Mouse (Mus musculus): Measurements from ENCODE around the gene Nek7. TPM values are rescaled to one million over a fixed set of nuclear protein-coding genes. Genes with fewer than 3 reads are reported as not detected.

Nek7 gene
- 35.0 and 43.4 TPM in 2 replicates for total RNA-seq (2017)

DNA sequence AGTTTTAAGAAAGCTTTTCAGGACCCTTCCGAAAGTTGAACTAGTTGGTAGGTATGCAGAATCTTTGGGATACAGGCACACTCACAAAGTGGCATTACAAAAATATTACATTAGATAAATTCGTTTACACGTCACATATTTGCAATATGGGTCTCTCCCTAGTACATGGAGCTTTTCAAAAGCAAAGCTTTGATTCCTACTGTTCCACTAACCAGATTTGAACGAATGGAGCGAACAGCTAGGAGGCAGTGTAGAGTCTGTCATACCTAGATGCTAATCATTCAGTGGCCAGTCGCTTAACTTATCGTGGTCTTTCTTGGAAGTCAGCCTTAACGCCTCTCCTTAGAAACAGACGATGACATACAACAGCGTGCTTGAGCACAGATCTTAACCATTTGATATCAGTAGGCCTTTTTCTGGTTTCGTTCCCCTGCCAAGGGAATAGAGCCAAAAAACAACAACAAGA, at the start of gene Nek7:
TSS of gene Nek7 (minus strand) at position 146 of the 466 bp plus-strand sequence.
- peak; percentile 18 to 28; a peak in 1 of 4 replicates for ATAC-seq (replicated peaks in 1 of 2; ENCODE audit: insufficient read depth in 1 of 2, low FRiP score in 2 of 2, low TSS enrichment in 1 of 2, low read depth in 1 of 2, poor library complexity in 2 of 2, severe bottlenecking in 2 of 2)

GRCm38 (mm10) chr1:138662342-138662741, 42.4 kb upstream of the Nek7 start:
- ATAC-seq (replicated peaks in 1 of 2; ENCODE audit: insufficient read depth in 1 of 2, low FRiP score in 2 of 2, low TSS enrichment in 1 of 2, low read depth in 1 of 2, poor library complexity in 2 of 2, severe bottlenecking in 2 of 2) = no peak

DNA sequence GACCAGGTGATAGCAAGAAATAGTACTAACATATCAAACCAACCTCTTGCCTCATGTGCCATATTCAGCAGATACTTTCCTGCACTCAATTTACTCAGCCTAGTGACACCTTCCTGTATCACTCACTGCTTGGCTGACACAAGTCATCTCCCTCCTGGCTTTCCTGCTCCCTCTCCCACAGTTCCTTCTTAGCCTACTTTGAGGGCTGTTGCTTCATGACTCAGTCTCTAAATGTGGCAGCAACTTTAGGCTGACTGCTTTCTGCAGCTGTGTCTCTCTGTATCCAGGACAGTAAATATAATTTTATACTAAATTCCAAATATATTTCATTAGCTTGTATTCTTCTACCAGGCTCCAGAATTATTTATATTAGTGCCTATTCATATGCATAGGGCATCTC, 34.3 kb upstream of the Nek7 start:
- ATAC-seq (replicated peaks in 1 of 2; ENCODE audit: insufficient read depth in 1 of 2, low FRiP score in 2 of 2, low TSS enrichment in 1 of 2, low read depth in 1 of 2, poor library complexity in 2 of 2, severe bottlenecking in 2 of 2) = no peak

GRCm38 (mm10) chr1:138644991-138645390, 25.1 kb upstream of the Nek7 start:
- no peak for ATAC-seq (replicated peaks in 1 of 2; ENCODE audit: insufficient read depth in 1 of 2, low FRiP score in 2 of 2, low TSS enrichment in 1 of 2, low read depth in 1 of 2, poor library complexity in 2 of 2, severe bottlenecking in 2 of 2)

DNA sequence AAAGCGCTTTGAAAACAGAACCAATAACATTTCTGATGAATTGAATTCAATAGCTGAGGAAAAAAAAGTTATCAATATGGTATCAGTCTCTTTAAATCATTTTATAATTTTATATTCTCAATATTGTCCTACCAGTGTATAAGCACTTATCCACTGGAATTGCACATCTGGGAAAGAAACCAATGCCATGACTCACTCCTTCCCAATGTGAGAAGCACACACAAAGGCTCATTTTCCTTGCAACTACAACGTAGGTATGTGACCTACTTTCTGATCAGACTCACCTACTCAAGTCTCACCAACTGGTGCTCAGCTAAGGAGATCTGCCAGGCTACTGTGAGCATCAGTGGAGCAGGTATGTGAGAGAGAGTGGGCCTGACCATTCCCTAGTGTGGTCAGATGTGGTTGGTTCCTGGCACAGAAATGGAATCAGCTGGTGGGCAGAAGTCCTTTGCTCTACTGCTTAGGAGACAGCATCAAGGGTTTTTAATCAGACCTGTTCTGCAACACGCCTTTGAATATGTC, 23.4 kb upstream of the Nek7 start:
- no peak for ATAC-seq (replicated peaks in 1 of 2; ENCODE audit: insufficient read depth in 1 of 2, low FRiP score in 2 of 2, low TSS enrichment in 1 of 2, low read depth in 1 of 2, poor library complexity in 2 of 2, severe bottlenecking in 2 of 2)

DNA sequence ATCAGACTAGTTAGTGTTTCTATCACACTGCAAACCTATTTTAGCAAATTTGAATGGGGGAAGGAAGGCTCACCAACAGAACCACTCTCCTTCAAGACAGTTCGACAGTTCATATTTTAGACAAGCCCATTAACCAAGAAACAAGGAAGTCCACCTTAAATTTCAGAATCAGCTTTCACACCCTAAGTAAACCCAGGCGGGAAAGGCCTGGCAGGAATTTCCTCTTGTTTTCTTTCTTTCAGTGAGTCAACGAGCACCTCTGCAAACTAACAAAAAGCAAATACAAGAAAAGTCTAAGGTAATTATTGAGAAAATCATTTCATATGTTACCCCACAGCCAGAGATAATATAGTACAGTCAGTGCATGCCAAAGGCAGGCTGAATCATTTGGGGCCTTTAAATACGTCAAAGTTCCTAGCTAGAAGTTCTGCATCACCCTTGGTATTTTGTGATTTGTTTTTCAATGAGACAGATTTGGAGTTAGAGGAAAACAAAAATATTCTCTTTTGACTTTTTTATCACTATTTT, 21.1 kb upstream of the Nek7 start:
- ATAC-seq (replicated peaks in 1 of 2; ENCODE audit: insufficient read depth in 1 of 2, low FRiP score in 2 of 2, low TSS enrichment in 1 of 2, low read depth in 1 of 2, poor library complexity in 2 of 2, severe bottlenecking in 2 of 2) = no peak

DNA sequence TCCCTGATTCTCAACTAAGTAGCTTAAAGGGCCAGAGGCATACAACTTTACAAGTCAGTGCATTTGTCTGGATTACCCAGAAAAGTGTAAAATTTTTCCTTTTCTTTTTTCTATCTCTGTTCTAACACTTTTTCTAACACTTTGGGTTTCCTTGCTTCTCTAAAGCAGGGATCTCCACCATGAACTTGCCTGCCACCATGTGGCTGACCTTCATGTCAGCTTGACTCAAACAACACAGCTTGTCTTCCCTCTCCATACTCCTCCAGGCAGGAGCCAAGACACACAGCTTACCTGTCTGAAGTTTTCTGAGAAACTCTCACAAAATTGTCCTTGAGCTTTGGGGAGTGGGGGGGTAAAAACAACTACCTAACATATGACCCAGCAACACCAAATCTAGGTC, 17.9 kb upstream of the Nek7 start:
- ATAC-seq (replicated peaks in 1 of 2; ENCODE audit: insufficient read depth in 1 of 2, low FRiP score in 2 of 2, low TSS enrichment in 1 of 2, low read depth in 1 of 2, poor library complexity in 2 of 2, severe bottlenecking in 2 of 2) = no peak

GRCm38 (mm10) chr1:138634561-138634960, 14.6 kb upstream of the Nek7 start:
- ATAC-seq (replicated peaks in 1 of 2; ENCODE audit: insufficient read depth in 1 of 2, low FRiP score in 2 of 2, low TSS enrichment in 1 of 2, low read depth in 1 of 2, poor library complexity in 2 of 2, severe bottlenecking in 2 of 2) = no peak

DNA sequence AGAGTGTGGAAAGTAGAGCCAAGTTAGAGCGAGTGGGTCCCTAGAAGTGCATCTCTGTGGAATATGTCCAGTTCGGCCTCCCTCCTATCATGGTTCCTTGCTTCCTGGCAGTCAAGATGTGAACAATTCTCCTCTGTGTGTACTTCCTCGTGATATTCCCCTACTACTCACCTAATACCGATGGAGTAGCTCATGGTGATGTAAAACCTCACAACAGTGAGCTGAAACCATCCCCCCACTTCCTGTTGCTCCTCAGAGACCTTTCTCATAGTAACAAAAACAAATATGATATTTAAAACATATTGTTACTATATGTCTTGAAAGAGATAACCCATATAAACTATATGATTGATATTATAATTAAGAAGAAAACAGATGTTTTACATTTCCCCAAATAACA, 9.0 kb upstream of the Nek7 start:
- no peak for ATAC-seq (replicated peaks in 1 of 2; ENCODE audit: insufficient read depth in 1 of 2, low FRiP score in 2 of 2, low TSS enrichment in 1 of 2, low read depth in 1 of 2, poor library complexity in 2 of 2, severe bottlenecking in 2 of 2)

DNA sequence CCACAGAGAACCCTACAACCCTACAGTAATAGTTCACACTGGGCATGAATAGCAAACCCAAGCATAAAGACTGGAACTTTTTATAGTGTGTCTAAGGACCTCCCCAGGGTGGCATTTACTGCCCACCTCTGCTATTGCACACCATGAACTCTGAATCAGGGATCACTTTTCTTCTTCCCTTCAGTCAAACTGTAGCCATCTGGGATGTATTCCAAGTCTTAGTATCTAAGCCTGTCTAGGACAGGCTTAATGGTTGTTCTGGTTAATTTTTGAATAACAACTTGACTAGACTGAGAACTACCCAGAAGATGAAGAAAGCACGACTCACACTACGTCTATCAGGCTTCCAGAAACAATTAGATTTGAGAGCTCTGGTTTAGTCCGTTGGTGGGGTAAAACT, 8.5 kb upstream of the Nek7 start:
- no peak for ATAC-seq (replicated peaks in 1 of 2; ENCODE audit: insufficient read depth in 1 of 2, low FRiP score in 2 of 2, low TSS enrichment in 1 of 2, low read depth in 1 of 2, poor library complexity in 2 of 2, severe bottlenecking in 2 of 2)

GRCm38 (mm10) chr1:138627804-138628203, 7.9 kb upstream of the Nek7 start:
- ATAC-seq (replicated peaks in 1 of 2; ENCODE audit: insufficient read depth in 1 of 2, low FRiP score in 2 of 2, low TSS enrichment in 1 of 2, low read depth in 1 of 2, poor library complexity in 2 of 2, severe bottlenecking in 2 of 2) = no peak

DNA sequence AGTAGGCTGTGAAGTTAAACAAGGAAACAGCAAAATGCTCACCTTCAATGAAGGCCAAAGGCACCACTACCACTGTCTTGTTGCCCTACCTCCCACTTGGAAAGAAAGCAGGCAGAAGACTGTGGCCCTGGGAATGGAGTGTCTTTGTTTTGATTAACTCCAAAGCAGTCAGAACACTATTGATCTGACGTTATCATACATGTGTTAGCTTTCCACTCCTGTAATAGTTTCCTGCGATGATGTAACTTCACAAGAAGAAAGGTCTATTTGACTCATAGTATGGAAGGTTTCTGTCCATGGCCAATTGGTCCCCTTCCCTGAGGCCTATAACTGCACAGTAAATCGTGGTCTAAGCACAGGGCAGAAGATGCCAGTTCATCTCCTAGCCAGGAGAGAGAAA, 6.3 kb upstream of the Nek7 start:
- ATAC-seq (replicated peaks in 1 of 2; ENCODE audit: insufficient read depth in 1 of 2, low FRiP score in 2 of 2, low TSS enrichment in 1 of 2, low read depth in 1 of 2, poor library complexity in 2 of 2, severe bottlenecking in 2 of 2) = no peak

DNA sequence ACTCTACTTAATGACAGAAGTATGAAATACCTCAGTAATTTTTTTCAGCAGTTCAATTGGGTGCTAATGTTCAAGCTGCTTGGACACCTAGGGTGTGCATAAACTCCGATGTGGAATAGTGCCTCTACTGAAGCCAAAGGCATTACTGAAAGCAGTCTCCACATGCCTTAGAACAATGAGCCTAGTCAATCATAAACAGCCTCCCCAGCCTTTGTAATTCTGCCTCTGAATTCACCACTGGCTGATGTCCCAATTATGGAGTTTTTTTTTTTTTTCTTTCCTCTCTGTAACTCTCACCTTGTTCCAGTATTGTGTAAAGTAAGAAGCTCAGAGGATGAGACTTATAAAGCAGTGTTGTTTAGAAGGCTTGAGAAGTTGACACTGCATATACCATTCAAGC, 3.9 kb upstream of the Nek7 start:
- ATAC-seq (replicated peaks in 1 of 2; ENCODE audit: insufficient read depth in 1 of 2, low FRiP score in 2 of 2, low TSS enrichment in 1 of 2, low read depth in 1 of 2, poor library complexity in 2 of 2, severe bottlenecking in 2 of 2) = no peak

DNA sequence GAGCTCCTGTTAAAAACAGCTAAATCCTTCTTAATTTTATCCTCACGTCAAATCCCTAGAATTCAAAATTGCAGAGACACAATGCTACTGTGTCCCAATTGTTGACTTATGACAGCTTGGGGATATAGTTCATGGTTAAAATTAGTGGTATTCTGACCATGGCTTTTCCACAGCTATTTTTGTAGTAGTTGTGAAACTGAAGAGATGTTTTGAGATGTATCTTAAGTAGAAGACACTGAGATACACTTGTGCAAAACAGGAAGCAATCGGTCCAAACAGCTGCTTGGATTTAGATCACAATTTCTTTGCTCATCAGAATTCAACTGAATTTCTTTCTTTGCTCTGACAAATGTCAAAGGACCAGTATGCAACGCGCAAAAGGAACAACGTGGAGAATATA, 2.9 kb upstream of the Nek7 start:
- no peak for ATAC-seq (replicated peaks in 1 of 2; ENCODE audit: insufficient read depth in 1 of 2, low FRiP score in 2 of 2, low TSS enrichment in 1 of 2, low read depth in 1 of 2, poor library complexity in 2 of 2, severe bottlenecking in 2 of 2)

- no peak for ATAC-seq (replicated peaks in 1 of 2; ENCODE audit: insufficient read depth in 1 of 2, low FRiP score in 2 of 2, low TSS enrichment in 1 of 2, low read depth in 1 of 2, poor library complexity in 2 of 2, severe bottlenecking in 2 of 2)
These were observed 2.5 kb upstream of the Nek7 start for GRCm38 (mm10) chr1:138622431-138622830.

- ATAC-seq (replicated peaks in 1 of 2; ENCODE audit: insufficient read depth in 1 of 2, low FRiP score in 2 of 2, low TSS enrichment in 1 of 2, low read depth in 1 of 2, poor library complexity in 2 of 2, severe bottlenecking in 2 of 2) = peak; percentile 91 to 92
These were observed 598 bp downstream of the Nek7 start for GRCm38 (mm10) chr1:138619114-138619971.

DNA sequence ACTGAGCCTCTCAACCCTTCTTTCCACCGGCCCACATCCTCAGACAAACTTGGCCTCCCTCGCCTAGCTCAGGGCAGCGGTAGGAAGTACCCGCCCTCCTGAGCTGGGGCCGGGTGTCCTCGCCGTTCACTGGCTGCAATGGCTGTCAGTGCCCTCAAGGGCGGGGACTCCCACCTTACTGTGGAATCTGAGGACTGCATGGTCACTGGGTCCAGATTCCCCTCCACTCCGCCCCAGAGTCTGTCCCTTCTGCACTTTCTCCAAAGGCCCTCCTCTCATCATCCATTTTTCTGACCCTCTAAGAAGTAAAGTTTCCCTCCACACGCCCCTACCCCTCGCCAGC, 2.0 kb downstream of the Nek7 start:
- peak; percentile 88 to 89 for ATAC-seq (replicated peaks in 1 of 2; ENCODE audit: insufficient read depth in 1 of 2, low FRiP score in 2 of 2, low TSS enrichment in 1 of 2, low read depth in 1 of 2, poor library complexity in 2 of 2, severe bottlenecking in 2 of 2)

- no peak for ATAC-seq (replicated peaks in 1 of 2; ENCODE audit: insufficient read depth in 1 of 2, low FRiP score in 2 of 2, low TSS enrichment in 1 of 2, low read depth in 1 of 2, poor library complexity in 2 of 2, severe bottlenecking in 2 of 2)
These were observed 2.5 kb downstream of the Nek7 start for GRCm38 (mm10) chr1:138617279-138618011.
